Mouse (Mus musculus) embryonic facial prominence, embryonic 10.5 days (tissue): ENCODE results near the gene Kif16b. TPM values are rescaled to one million over a fixed set of nuclear protein-coding genes. Genes with fewer than 3 reads are reported as not detected.

Source experiments
- DNase-seq: peaks from one replicate; pipeline ENCODE4 v3.0.0-alpha.2; 2017; ENCODE audit warnings: low spot score
- H3K27ac ChIP-seq: fragments of 300-500 bp; sonication (generic); replicated peaks from 2 replicates; pipeline ENCODE4 v1.5.1; 2016; ENCODE audit warnings: mild to moderate bottlenecking
- H3K27me3 ChIP-seq: fragments of 300-500 bp; sonication (generic); replicated peaks from 2 replicates; pipeline ENCODE4 v1.6.1; 2016; ENCODE audit warnings: low read depth, mild to moderate bottlenecking; ENCODE audit not compliant: poor library complexity, severe bottlenecking
- H3K36me3 ChIP-seq: fragments of 300-500 bp; sonication (generic); replicated peaks from 2 replicates; pipeline ENCODE4 v1.6.1; 2016; ENCODE audit warnings: mild to moderate bottlenecking, moderate library complexity
- H3K4me1 ChIP-seq: fragments of 300-500 bp; sonication (generic); 2 replicates; pipeline ENCODE4 v1.6.1; 2016
- H3K4me3 ChIP-seq: fragments of 300-500 bp; sonication (generic); 2 replicates; pipeline ENCODE4 v1.5.1; 2016; ENCODE audit warnings: mild to moderate bottlenecking, moderate library complexity
- H3K9me3 ChIP-seq: fragments of 300-500 bp; sonication (generic); 2 replicates; pipeline ENCODE4 v1.6.1; 2016; ENCODE audit warnings: mild to moderate bottlenecking
- WGBS: fragments of 180-500 bp; shearing (Covaris S2); methylation state at CpG from one replicate; pipeline ENCODE4 v1.1.7; 2016; 5-methylcytosine and 5-hydroxymethylcytosine counted together
- polyA plus RNA-seq: library from polyadenylated mRNA; unstranded; fragments of >200 nt; fragmentation: Nextera tagmentation; extraction: Ambion mirVana; gene quantifications from 2 replicates; pipeline ENCODE4 v1.2.1, GENCODE M21; 2016

The Kif16b gene
- polyA plus RNA-seq, 1 experiment from 2014 or later = 8.9 TPM

GRCm38 (mm10) chr2:142859452-142859851 is 41.9 kb downstream of the Kif16b start:
- no peaks in the 10 kb centered on the region for H3K27me3 ChIP-seq
- H3K27ac ChIP-seq = no peak overlapping the region
- H3K36me3 ChIP-seq = no peaks in the 10 kb centered on the region
- WGBS = 62% methylated on average over 4 of the region's 4 CpGs
- peak; percentile 41 for DNase-seq
- no peaks in the 10 kb centered on the region for H3K9me3 ChIP-seq
- H3K4me3 ChIP-seq = no peak overlapping the region
- H3K4me1 ChIP-seq = no peaks in the 10 kb centered on the region

- Histone ChIP-seq H3K4me3 (no peak overlapping the region), H3K27ac (no peak overlapping the region), H3K36me3 (no peaks in the 10 kb centered on the region), H3K4me1 (no peaks in the 10 kb centered on the region), H3K9me3 (no peaks in the 10 kb centered on the region), H3K27me3 (no peaks in the 10 kb centered on the region)
- WGBS = 76% methylated on average over 3 of the region's 3 CpGs
- DNase-seq = no peak
These were observed 62.6 kb downstream of the Kif16b start for GRCm38 (mm10) chr2:142838775-142839174.

- Histone ChIP-seq H3K27me3 (no peaks in the 10 kb centered on the region), H3K27ac (no peak overlapping the region), H3K36me3 (no peaks in the 10 kb centered on the region), H3K4me1 (no peaks in the 10 kb centered on the region; the same call in 1 of the 2 replicates), H3K9me3 (no peaks in the 10 kb centered on the region), H3K4me3 (no peak overlapping the region)
- 79% methylated on average over 1 of the region's 1 CpGs for WGBS
- no peak for DNase-seq
These were observed 63.2 kb downstream of the Kif16b start for GRCm38 (mm10) chr2:142838118-142838517.

GRCm38 (mm10) chr2:142834751-142835150 is 66.6 kb downstream of the Kif16b start:
- no peaks in the 10 kb centered on the region for H3K9me3 ChIP-seq
- WGBS = 89% methylated on average over 3 of the region's 3 CpGs
- H3K4me3 ChIP-seq = no peak overlapping the region
- peaks cover 3% of the 10 kb centered on the region; the same call in 1 of the 2 replicates for H3K4me1 ChIP-seq
- no peak overlapping the region for H3K27ac ChIP-seq
- no peaks in the 10 kb centered on the region for H3K36me3 ChIP-seq
- H3K27me3 ChIP-seq = no peaks in the 10 kb centered on the region
- DNase-seq = no peak

GRCm38 (mm10) chr2:142832617-142833422 is 68.5 kb downstream of the Kif16b start:
- Histone ChIP-seq H3K4me3 (no peak overlapping the region), H3K27me3 (no peaks in the 10 kb centered on the region), H3K9me3 (no peaks in the 10 kb centered on the region), H3K27ac (no peak overlapping the region), H3K36me3 (no peaks in the 10 kb centered on the region), H3K4me1 (peaks cover 3% of the 10 kb centered on the region; the same call in 1 of the 2 replicates)
- no peak for DNase-seq
- 58% methylated on average over 10 of the region's 10 CpGs for WGBS

GRCm38 (mm10) chr2:142813033-142813432 is 88.3 kb downstream of the Kif16b start:
- Histone ChIP-seq H3K4me3 (no peak overlapping the region), H3K4me1 (no peaks in the 10 kb centered on the region), H3K27me3 (no peaks in the 10 kb centered on the region), H3K9me3 (no peaks in the 10 kb centered on the region), H3K27ac (no peak overlapping the region), H3K36me3 (no peaks in the 10 kb centered on the region)
- WGBS = 37% methylated on average over 2 of the region's 2 CpGs
- peak; percentile 23 for DNase-seq

GRCm38 (mm10) chr2:142803760-142804448 is 97.4 kb downstream of the Kif16b start:
- H3K4me3 ChIP-seq = no peak overlapping the region
- H3K27ac ChIP-seq = no peak overlapping the region
- H3K36me3 ChIP-seq = no peaks in the 10 kb centered on the region
- 92% methylated on average over 1 of the region's 1 CpGs for WGBS
- H3K27me3 ChIP-seq = no peaks in the 10 kb centered on the region
- H3K9me3 ChIP-seq = no peaks in the 10 kb centered on the region
- H3K4me1 ChIP-seq = no peaks in the 10 kb centered on the region
- DNase-seq = no peak

GRCm38 (mm10) chr2:142797310-142797709 is 104.0 kb downstream of the Kif16b start:
- Histone ChIP-seq H3K4me1 (no peaks in the 10 kb centered on the region), H3K27ac (no peak overlapping the region), H3K36me3 (no peaks in the 10 kb centered on the region), H3K27me3 (no peaks in the 10 kb centered on the region), H3K9me3 (no peaks in the 10 kb centered on the region), H3K4me3 (no peak overlapping the region)
- whole genome bisulfite sequencing = 82% methylated on average over 6 of the region's 6 CpGs
- DNase-seq = no peak

- 84% methylated on average over 1 of the region's 1 CpGs for WGBS
These were observed 126.0 kb downstream of the Kif16b start for GRCm38 (mm10) chr2:142775358-142775757.

GRCm38 (mm10) chr2:142774752-142775151 is 126.6 kb downstream of the Kif16b start:
- Histone ChIP-seq H3K4me3 (no peak overlapping the region), H3K27me3 (no peaks in the 10 kb centered on the region), H3K4me1 (no peaks in the 10 kb centered on the region), H3K9me3 (no peaks in the 10 kb centered on the region), H3K27ac (no peak overlapping the region), H3K36me3 (no peaks in the 10 kb centered on the region)
- DNase-seq = no peak
- 66% methylated on average over 1 of the region's 1 CpGs for WGBS

More at GRCm38 (mm10) chr2:142775358-142775757, 126.0 kb downstream of the Kif16b start:
- Histone ChIP-seq H3K9me3 (no peaks in the 10 kb centered on the region), H3K27ac (no peak overlapping the region), H3K36me3 (no peaks in the 10 kb centered on the region), H3K27me3 (no peaks in the 10 kb centered on the region), H3K4me1 (no peaks in the 10 kb centered on the region), H3K4me3 (no peak overlapping the region)
- no peak for DNase-seq

GRCm38 (mm10) chr2:142769647-142770121 is 131.6 kb downstream of the Kif16b start:
- Histone ChIP-seq H3K4me3 (no peak overlapping the region), H3K9me3 (no peaks in the 10 kb centered on the region), H3K27me3 (no peaks in the 10 kb centered on the region), H3K27ac (no peak overlapping the region), H3K36me3 (no peaks in the 10 kb centered on the region), H3K4me1 (no peaks in the 10 kb centered on the region)
- WGBS = 81% methylated on average over 11 of the region's 11 CpGs
- DNase-seq = no peak

- Histone ChIP-seq H3K27ac (no peak overlapping the region), H3K4me1 (no peaks in the 10 kb centered on the region), H3K9me3 (no peaks in the 10 kb centered on the region), H3K27me3 (no peaks in the 10 kb centered on the region), H3K4me3 (no peak overlapping the region), H3K36me3 (no peaks in the 10 kb centered on the region)
- DNase-seq = no peak
- WGBS = 74% methylated on average over 2 of the region's 2 CpGs
These were observed 137.1 kb downstream of the Kif16b start for GRCm38 (mm10) chr2:142764276-142764675.

- H3K27me3 ChIP-seq = no peaks in the 10 kb centered on the region
- H3K36me3 ChIP-seq = no peaks in the 10 kb centered on the region
- no peaks in the 10 kb centered on the region for H3K9me3 ChIP-seq
- WGBS = 84% methylated on average over 4 of the region's 4 CpGs
- no peaks in the 10 kb centered on the region for H3K4me1 ChIP-seq
- H3K27ac ChIP-seq = no peak overlapping the region
- DNase-seq = no peak
- no peak overlapping the region for H3K4me3 ChIP-seq
These were observed 140.5 kb downstream of the Kif16b start for GRCm38 (mm10) chr2:142760843-142761242.
